Mouse (Mus musculus): Measurements from ENCODE around the gene Bmp2k. TPM values are rescaled to one million over a fixed set of nuclear protein-coding genes. Genes with fewer than 3 reads are reported as not detected.
A peak's percentile ranks its signal among the peaks of the same experiment; 100 is the strongest.

The Bmp2k gene
- total RNA-seq, 2 experiments from 2014 or later = 31.1 to 51.6 TPM

- DNase-seq = peak in 1 of 2 experiments; percentile 59
These were observed 58.1 kb downstream of the Bmp2k start for GRCm38 (mm10) chr5:97055511-97056068.

GRCm38 (mm10) chr5:97056359-97056758 lies 58.9 kb downstream of the Bmp2k start:
- no peak for DNase-seq

DNA sequence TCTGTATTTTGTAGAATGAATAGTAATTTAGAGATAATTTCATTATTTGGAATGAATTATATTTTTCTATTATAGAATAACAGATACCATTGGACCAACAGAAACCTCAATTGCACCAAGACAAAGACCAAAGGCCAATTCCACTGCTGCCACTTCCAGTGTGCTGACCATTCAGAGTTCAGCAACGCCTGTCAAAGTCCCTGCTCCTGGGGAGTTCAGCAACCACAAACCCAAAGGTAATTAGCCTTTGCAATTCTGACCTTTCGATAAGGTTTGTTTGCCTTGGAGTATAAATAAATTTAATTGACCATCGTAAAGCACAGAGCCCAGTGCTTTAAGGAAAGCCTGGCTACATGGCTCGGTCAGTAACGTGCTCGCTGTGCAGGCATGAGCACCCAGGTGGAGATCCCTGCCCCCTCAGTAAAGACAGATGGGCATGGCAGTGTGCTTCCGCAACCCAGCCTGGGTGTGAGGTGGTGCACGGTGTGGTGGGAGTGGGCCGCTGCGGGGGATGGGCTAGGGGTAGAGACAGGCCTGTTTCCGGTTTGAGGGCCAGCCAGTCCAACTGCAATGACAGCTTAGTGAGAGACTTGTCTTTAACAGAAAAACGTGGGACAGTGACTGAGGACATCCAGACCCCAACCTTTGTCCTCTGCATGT lies 59.4 kb downstream of the Bmp2k start:
- no peak for DNase-seq

DNA sequence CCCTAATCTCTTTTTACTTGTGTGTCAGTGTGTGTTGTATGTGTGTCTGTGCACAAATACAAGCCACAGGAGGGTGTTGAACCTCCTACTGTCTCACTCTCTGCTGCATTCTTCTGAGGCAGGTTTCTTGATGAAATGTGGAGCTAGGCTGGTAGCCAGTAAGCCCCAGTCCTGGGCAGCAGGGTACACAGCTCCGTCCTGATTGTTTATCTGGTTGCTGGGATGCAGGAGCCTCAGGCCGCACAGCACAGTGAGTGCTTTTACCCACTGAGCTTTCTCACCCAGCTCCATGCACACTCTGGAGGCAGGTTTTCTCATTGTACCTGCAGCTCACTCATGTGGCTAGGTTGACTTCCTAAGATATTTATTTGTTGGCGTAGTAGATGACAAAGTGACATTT lies 63.4 kb downstream of the Bmp2k start:
- no peak for DNase-seq

DNA sequence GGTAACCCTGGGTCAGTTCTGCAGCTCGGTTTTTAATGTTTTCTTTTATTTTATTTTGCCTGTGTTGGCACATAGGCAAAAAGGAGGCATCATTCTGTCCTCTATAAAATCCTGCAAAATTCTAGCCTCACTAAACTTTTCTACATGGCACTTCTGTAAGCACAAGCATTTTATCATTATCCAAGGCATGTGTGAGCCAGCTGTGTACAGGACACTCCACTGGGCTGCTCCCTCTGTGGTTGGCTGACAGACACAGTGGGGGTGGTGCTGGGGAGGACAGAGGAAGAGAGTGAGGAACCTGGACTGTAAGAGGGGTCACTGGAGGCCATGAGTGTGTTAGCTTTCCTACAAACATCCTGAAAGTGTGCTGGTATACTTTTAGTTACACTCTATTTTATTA lies 64.6 kb downstream of the Bmp2k start:
- no peak for DNase-seq

DNA sequence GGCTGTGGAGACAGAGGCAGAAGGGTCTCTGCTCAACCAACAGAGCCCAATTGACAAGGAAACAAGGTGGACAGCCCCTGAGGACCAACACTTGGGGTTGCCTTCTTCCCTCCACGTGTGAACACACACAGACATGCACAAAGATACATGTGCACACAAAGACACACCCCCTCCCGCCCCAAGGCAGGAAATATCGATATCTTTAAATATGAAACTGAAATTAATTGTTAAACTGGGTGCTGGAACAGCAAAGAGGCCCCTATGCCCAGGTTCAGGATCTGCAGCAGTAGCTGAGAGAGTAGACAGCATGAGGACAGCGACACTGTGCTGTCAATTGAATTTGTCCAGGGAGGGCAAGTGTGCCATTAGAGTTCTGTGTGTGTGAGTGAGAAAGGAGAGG lies 68.3 kb downstream of the Bmp2k start:
- no peak for DNase-seq

DNA sequence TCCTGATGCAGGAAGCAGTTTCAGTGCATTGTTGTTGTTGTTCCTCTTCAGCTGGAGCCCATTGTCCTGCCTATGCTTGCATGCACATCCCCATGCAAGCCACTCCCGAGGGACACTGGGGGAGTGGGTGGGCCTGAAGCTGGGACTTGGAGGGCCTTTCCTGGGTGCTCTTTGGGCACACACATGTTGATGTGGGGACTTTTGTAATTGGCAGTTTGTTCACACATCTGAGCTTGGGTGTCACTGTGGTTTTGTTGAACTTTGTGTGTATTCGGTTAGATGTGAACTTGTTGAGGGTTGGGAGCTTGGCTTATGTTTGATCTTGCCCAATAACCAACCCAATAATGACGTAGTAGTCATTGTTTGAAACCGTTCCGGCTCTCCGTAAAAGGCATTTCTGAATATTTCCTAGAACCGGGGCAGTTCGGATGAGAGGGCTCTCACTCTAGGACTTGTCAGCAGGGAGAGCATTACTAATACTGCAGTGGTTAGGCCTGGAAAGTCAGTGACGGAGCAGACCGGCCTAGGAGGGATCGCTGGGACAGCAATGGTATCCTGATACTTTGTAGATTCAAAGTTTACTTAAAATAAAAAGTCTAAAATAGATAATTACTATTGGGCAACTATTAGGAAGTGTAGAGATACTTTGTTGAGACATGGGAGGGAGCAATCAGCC lies 78.1 kb downstream of the Bmp2k start:
- no peak for DNase-seq

GRCm38 (mm10) chr5:97076167-97076566 lies 78.7 kb downstream of the Bmp2k start:
- no peak for DNase-seq

- DNase-seq = no peak
These were observed 80.2 kb downstream of the Bmp2k start for GRCm38 (mm10) chr5:97077676-97078075.

DNA sequence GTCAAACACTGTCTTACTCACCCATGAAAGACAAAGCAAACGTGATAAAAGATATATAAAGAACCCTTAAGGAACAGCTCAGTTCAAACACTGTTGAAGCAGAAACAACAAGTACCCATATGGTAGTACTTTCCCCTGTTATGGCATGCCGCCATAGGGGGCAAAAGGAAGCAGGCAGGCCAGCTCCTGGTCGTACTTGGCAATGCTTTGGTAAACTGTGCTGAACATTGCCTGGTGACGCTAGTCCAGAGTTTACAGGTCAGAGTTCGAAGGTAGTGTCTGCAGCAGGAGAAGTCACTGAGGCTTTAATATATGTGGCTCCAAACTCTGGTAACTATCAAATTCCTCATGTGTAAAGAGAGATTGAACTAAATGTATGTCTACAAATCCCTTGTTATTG lies 81.2 kb downstream of the Bmp2k start:
- DNase-seq = no peak

DNA sequence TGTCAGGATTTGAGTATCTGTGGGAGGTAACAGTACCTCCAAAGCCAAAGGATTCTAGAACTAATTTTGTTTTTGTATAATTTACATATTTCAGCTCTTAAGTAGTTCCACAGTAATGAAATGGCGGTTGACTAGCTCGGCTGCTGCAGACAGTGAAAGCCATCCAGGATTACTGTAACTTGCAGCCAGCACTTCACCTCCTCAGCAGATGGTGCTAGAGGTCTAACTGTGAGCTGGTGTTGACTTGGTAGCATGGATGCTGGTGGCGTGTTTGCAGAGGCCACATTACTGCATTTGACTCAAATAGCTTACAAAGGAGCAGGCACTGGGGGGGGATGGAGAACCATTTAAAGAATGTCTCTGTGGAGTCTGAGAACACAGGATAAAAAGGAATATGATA lies 84.0 kb downstream of the Bmp2k start:
- DNase-seq = peak in 1 of 2 experiments; percentile 19

GRCm38 (mm10) chr5:97083701-97084100 lies 86.2 kb downstream of the Bmp2k start:
- DNase-seq = peak in 1 of 2 experiments; percentile 8

DNA sequence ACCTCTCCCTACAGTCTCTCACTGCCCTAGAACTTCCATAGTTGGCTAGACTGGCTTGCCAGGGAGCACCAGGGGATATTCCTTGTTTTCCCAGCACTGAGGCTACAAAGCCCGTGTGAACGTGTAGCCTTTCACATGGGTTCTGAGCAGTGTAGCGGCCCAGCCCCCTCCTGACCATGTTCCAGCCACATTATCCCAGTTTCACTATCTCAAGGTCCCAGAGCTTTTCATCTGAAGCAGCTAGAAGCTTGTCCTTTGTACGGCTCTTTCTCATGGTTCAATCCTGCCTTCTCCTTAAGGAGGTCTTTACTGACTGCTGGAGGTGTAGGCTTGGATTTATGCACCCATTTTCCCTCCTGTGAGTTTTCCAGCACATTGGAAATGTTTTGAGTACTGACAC lies 87.1 kb downstream of the Bmp2k start:
- DNase-seq = peak; percentile 34 to 54

GRCm38 (mm10) chr5:97085071-97085470 lies 87.6 kb downstream of the Bmp2k start:
- no peak for DNase-seq

- no peak for DNase-seq
These were observed 89.6 kb downstream of the Bmp2k start for GRCm38 (mm10) chr5:97087030-97087630.

DNA sequence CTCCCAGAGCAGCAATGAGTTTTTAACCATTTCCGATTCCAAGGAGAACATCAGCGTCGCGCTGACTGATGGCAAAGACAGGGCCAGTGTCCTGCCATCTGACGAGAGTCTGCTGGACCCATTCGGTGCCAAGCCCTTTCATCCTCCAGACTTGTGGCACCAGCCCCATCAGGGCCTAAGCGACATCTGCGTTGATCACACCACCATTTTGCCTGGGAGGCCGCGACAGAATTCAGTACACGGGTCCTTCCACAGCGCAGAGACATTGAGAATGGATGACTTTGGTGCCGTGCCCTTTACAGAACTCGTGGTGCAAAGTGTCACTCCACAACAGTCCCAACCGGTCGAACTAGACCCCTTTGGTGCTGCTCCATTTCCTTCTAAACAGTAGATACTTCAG lies 90.3 kb downstream of the Bmp2k start:
- no peak for DNase-seq

GRCm38 (mm10) chr5:97088231-97088630 lies 90.7 kb downstream of the Bmp2k start:
- DNase-seq = no peak

DNA sequence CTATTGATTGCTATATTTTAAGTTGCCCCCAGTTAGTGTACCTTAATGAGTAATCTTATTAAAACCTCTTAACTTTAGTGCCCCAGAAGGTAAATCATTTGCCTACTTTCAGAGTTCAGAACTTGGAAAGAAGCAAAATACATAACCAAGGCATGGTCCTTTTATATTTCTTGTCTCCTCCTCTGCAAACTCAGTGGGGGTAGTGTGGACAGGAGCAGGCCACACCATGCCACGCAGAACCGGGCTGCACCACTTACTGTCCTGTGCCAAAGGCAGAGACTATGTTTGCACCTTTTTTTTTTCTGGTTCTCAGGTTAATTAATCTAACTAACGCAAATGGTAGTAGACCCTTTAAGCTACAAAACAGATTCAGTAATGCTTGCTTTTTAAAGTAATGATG lies 91.9 kb downstream of the Bmp2k start:
- no peak for DNase-seq

GRCm38 (mm10) chr5:97090034-97090784 lies 92.7 kb downstream of the Bmp2k start:
- DNase-seq = no peak

- DNase-seq = no peak
These were observed 95.5 kb downstream of the Bmp2k start for GRCm38 (mm10) chr5:97092970-97093369.

DNA sequence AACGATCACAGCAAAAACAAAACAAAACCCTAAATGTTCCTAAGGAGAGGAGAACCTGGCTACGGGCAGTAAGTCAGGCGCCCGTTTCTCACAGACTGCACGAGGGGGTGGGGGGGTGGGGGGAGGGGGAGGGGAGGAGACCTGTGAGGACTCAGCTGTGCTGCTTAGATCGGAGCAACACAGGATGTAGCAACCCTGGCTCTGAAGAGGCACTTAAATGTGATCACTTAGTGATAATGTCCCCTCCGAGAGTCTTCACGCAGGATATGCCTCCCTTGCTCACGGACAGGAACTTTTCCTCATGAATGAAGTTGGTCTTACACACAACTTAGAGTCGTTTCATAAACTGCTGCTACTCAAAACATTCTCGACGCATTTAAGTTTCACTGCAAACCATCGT lies 97.8 kb downstream of the Bmp2k start:
- DNase-seq = no peak

GRCm38 (mm10) chr5:97097631-97098041 lies 100.1 kb downstream of the Bmp2k start:
- DNase-seq = no peak

DNA sequence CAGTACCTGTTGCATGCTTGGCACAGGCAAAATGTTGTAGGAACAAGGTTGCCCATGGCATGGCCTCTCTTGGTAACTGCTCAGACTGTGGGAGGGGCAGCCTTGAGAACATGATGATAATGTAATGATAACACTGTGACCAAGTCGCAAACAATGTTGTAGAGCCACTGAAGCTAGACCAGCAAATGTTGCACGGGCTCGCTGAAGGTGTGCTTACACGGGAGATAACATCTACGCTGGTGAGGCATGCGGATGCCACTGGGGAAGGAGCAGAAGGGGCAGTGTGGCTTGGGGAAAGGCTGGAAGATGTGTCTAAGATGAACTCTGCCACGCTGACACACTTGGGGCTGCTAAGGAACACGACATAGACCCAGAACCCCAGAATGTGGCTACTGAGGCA lies 102.5 kb downstream of the Bmp2k start:
- no peak for DNase-seq
